Mouse (Mus musculus) lung, adult 2 months (tissue): ENCODE data around the gene Arf5.

ENCODE experiments used
- CTCF ChIP-seq: fragments of 200-500 bp; IDR thresholded peaks from 2 replicates; pipeline ENCODE4 v1.5.1; 2011; ENCODE audit warnings: mild to moderate bottlenecking, low read length, control low read depth; ENCODE audit not compliant: insufficient read depth
- POLR2A ChIP-seq: fragments of 200-500 bp; IDR thresholded peaks from 2 replicates; pipeline ENCODE4 v1.6.1; 2011; ENCODE audit warnings: low read depth, mild to moderate bottlenecking, control low read depth, low read length, borderline replicate concordance; ENCODE audit errors: extremely low read depth

DNA sequence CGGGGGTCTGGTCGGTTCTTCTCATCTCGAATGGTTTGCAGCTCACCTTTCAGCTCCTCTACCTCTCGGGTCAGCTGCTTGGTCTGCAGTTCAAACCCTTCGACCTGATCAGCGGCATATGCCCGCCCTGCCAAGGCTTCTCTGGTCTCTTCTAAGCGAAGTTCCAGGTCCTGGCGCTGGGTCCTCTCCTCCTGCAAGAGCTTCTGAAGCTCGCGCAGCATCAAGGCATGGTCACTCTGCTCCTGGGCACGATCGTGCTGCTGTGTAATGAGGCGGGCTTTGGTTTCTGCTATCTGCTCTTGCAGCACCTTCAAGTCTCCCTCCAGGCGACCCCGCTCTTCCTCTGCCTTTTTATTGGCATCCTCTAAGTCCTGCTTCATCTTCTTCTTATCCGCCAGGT lies 3.0 kb upstream of the Arf5 start:
- TF ChIP-seq CTCF (no peak), POLR2A (no peak)
